Mouse (Mus musculus) limb, embryonic 15.5 days (tissue): ENCODE data around the gene Ssmem1. TPM values are rescaled to one million over a fixed set of nuclear protein-coding genes. Genes with fewer than 3 reads are reported as not detected.

Experiments
- ATAC-seq: fragments of 200-750 bp; cut with Nextera tagmentation; 2 replicates; pipeline ENCODE4 v1.8.0; 2017; ENCODE audit warnings: low read depth, moderate TSS enrichment; ENCODE audit not compliant: insufficient number of reproducible peaks, low FRiP score, low TSS enrichment
- H3K27ac ChIP-seq: fragments of 300-500 bp; sonication (generic); 2 replicates; pipeline ENCODE4 v1.5.1; 2015; ENCODE audit warnings: moderate library complexity, mild to moderate bottlenecking, inconsistent platforms
- H3K27me3 ChIP-seq: fragments of 300-500 bp; sonication (generic); 2 replicates; pipeline ENCODE4 v1.6.1; 2015; ENCODE audit warnings: inconsistent platforms
- H3K36me3 ChIP-seq: fragments of 300-500 bp; sonication (generic); 2 replicates; pipeline ENCODE4 v1.6.1; 2015; ENCODE audit warnings: inconsistent platforms
- H3K4me1 ChIP-seq: fragments of 300-500 bp; sonication (generic); 2 replicates; pipeline ENCODE4 v1.6.1; 2015; ENCODE audit warnings: inconsistent platforms
- H3K4me2 ChIP-seq: fragments of 300-500 bp; sonication (generic); 2 replicates; pipeline ENCODE4 v1.6.1; 2015; ENCODE audit warnings: mild to moderate bottlenecking, inconsistent platforms
- H3K4me3 ChIP-seq: fragments of 300-500 bp; sonication (generic); 2 replicates; pipeline ENCODE4 v1.5.1; 2015; ENCODE audit warnings: mild to moderate bottlenecking, inconsistent platforms
- H3K9ac ChIP-seq: fragments of 300-500 bp; sonication (generic); 2 replicates; pipeline ENCODE4 v1.6.1; 2015; ENCODE audit warnings: inconsistent platforms
- H3K9me3 ChIP-seq: fragments of 300-500 bp; sonication (generic); 2 replicates; pipeline ENCODE4 v1.6.1; 2016; ENCODE audit warnings: inconsistent platforms
- WGBS: fragments of 180-500 bp; shearing (Covaris S2); methylation state at CpG from one replicate; pipeline ENCODE4 v1.1.7; 2015; 5-methylcytosine and 5-hydroxymethylcytosine counted together
- polyA plus RNA-seq: library from polyadenylated mRNA; unstranded; fragments of >200 nt; fragmentation: Nextera tagmentation; extraction: Ambion mirVana; gene quantifications from 2 replicates; pipeline ENCODE4 v1.2.1, GENCODE M21; 2015

The Ssmem1 gene
- polyA plus RNA-seq, 1 experiment from 2014 or later = 0.14 TPM

GRCm38 (mm10) chr6:30549231-30549761 is 39.6 kb downstream of the Ssmem1 start:
- no peak overlapping the region for H3K9ac ChIP-seq
- H3K4me2 ChIP-seq = peak overlapping the region; percentile 28
- no peaks in the 10 kb centered on the region for H3K9me3 ChIP-seq
- H3K27ac ChIP-seq = peak overlapping the region; percentile 92
- 8% methylated on average over 15 of the region's 15 CpGs for WGBS
- ATAC-seq = peak; percentile 66; the same call in 1 of the 2 replicates
- no peaks in the 10 kb centered on the region for H3K27me3 ChIP-seq
- no peaks in the 10 kb centered on the region for H3K36me3 ChIP-seq
- no peak overlapping the region for H3K4me3 ChIP-seq
- peaks cover 60% of the 10 kb centered on the region for H3K4me1 ChIP-seq

GRCm38 (mm10) chr6:30550496-30551192 is 41.0 kb downstream of the Ssmem1 start:
- H3K36me3 ChIP-seq = no peaks in the 10 kb centered on the region
- H3K4me1 ChIP-seq = peaks cover 55% of the 10 kb centered on the region
- ATAC-seq = no peak
- H3K9me3 ChIP-seq = no peaks in the 10 kb centered on the region
- no peak overlapping the region for H3K4me3 ChIP-seq
- H3K27me3 ChIP-seq = no peaks in the 10 kb centered on the region
- WGBS = 67% methylated on average over 7 of the region's 7 CpGs
- H3K4me2 ChIP-seq = no peak overlapping the region
- H3K9ac ChIP-seq = no peak overlapping the region
- H3K27ac ChIP-seq = peak overlapping the region; percentile 83; the same call in 1 of the 2 replicates

- Histone ChIP-seq H3K4me1 (peaks cover 55% of the 10 kb centered on the region), H3K9me3 (no peaks in the 10 kb centered on the region), H3K4me2 (no peak overlapping the region), H3K27me3 (no peaks in the 10 kb centered on the region), H3K4me3 (no peak overlapping the region), H3K27ac (peak overlapping the region; percentile 83; the same call in 1 of the 2 replicates), H3K9ac (no peak overlapping the region), H3K36me3 (no peaks in the 10 kb centered on the region)
- ATAC-seq = no peak
Observed at GRCm38 (mm10) chr6:30551193-30551515, 41.5 kb downstream of the Ssmem1 start.

GRCm38 (mm10) chr6:30551644-30552580 is 42.3 kb downstream of the Ssmem1 start:
- H3K36me3 ChIP-seq = no peaks in the 10 kb centered on the region
- no peaks in the 10 kb centered on the region for H3K9me3 ChIP-seq
- ATAC-seq = no peak
- H3K27me3 ChIP-seq = no peaks in the 10 kb centered on the region
- H3K4me2 ChIP-seq = peak overlapping the region; percentile 14; the same call in 1 of the 2 replicates
- H3K9ac ChIP-seq = no peak overlapping the region
- H3K27ac ChIP-seq = peak overlapping the region; percentile 84
- H3K4me1 ChIP-seq = peaks cover 49% of the 10 kb centered on the region
- H3K4me3 ChIP-seq = no peak overlapping the region
- whole genome bisulfite sequencing = 20% methylated on average over 23 of the region's 23 CpGs

GRCm38 (mm10) chr6:30552628-30553027 is 43.0 kb downstream of the Ssmem1 start:
- Histone ChIP-seq H3K4me2 (no peak overlapping the region), H3K27ac (peak overlapping the region; percentile 84), H3K4me3 (no peak overlapping the region), H3K27me3 (no peaks in the 10 kb centered on the region), H3K9ac (no peak overlapping the region), H3K4me1 (peaks cover 44% of the 10 kb centered on the region), H3K36me3 (no peaks in the 10 kb centered on the region), H3K9me3 (no peaks in the 10 kb centered on the region)
- no peak for ATAC-seq
- WGBS = 30% methylated on average over 6 of the region's 6 CpGs

GRCm38 (mm10) chr6:30553381-30554010 is 43.8 kb downstream of the Ssmem1 start:
- no peak for ATAC-seq
- Histone ChIP-seq H3K4me3 (no peak overlapping the region), H3K27ac (peak overlapping the region; percentile 75), H3K9ac (no peak overlapping the region), H3K4me1 (peaks cover 36% of the 10 kb centered on the region), H3K9me3 (no peaks in the 10 kb centered on the region), H3K4me2 (no peak overlapping the region), H3K27me3 (no peaks in the 10 kb centered on the region), H3K36me3 (no peaks in the 10 kb centered on the region)
- 58% methylated on average over 7 of the region's 7 CpGs for WGBS

- WGBS = 50% methylated on average over 5 of the region's 5 CpGs
- no peak overlapping the region for H3K4me3 ChIP-seq
- H3K27ac ChIP-seq = peak overlapping the region; percentile 75
- ATAC-seq = no peak
- H3K9me3 ChIP-seq = no peaks in the 10 kb centered on the region
- H3K9ac ChIP-seq = no peak overlapping the region
- no peaks in the 10 kb centered on the region for H3K27me3 ChIP-seq
- H3K4me1 ChIP-seq = peaks cover 33% of the 10 kb centered on the region
- H3K4me2 ChIP-seq = no peak overlapping the region
- no peaks in the 10 kb centered on the region for H3K36me3 ChIP-seq
Observed at GRCm38 (mm10) chr6:30554092-30554491, 44.4 kb downstream of the Ssmem1 start.

GRCm38 (mm10) chr6:30554621-30555170 is 45.0 kb downstream of the Ssmem1 start:
- H3K36me3 ChIP-seq = no peaks in the 10 kb centered on the region
- H3K9ac ChIP-seq = no peak overlapping the region
- no peaks in the 10 kb centered on the region for H3K9me3 ChIP-seq
- H3K27me3 ChIP-seq = no peaks in the 10 kb centered on the region
- no peak overlapping the region for H3K27ac ChIP-seq
- WGBS = 77% methylated on average over 5 of the region's 5 CpGs
- H3K4me3 ChIP-seq = no peak overlapping the region
- no peak for ATAC-seq
- peaks cover 27% of the 10 kb centered on the region for H3K4me1 ChIP-seq
- H3K4me2 ChIP-seq = no peak overlapping the region

GRCm38 (mm10) chr6:30556080-30556479 is 46.4 kb downstream of the Ssmem1 start:
- 18% methylated on average over 7 of the region's 9 CpGs for WGBS
- Histone ChIP-seq H3K9ac (no peak overlapping the region), H3K4me1 (peaks cover 23% of the 10 kb centered on the region), H3K9me3 (no peaks in the 10 kb centered on the region), H3K36me3 (no peaks in the 10 kb centered on the region), H3K27me3 (no peaks in the 10 kb centered on the region), H3K27ac (no peak overlapping the region), H3K4me3 (no peak overlapping the region), H3K4me2 (no peak overlapping the region)
- ATAC-seq = peak; percentile 68; the same call in 1 of the 2 replicates

GRCm38 (mm10) chr6:30559726-30560125 is 50.1 kb downstream of the Ssmem1 start:
- WGBS = 74% methylated on average over 1 of the region's 1 CpGs
- Histone ChIP-seq H3K4me1 (no peaks in the 10 kb centered on the region), H3K36me3 (no peaks in the 10 kb centered on the region), H3K27me3 (no peaks in the 10 kb centered on the region), H3K4me2 (no peak overlapping the region), H3K9ac (no peak overlapping the region), H3K27ac (no peak overlapping the region), H3K9me3 (no peaks in the 10 kb centered on the region), H3K4me3 (no peak overlapping the region)
- ATAC-seq = no peak

- no peak overlapping the region for H3K9ac ChIP-seq
- H3K27ac ChIP-seq = no peak overlapping the region
- H3K36me3 ChIP-seq = no peaks in the 10 kb centered on the region
- no peaks in the 10 kb centered on the region for H3K9me3 ChIP-seq
- ATAC-seq = no peak
- no peak overlapping the region for H3K4me2 ChIP-seq
- no peaks in the 10 kb centered on the region for H3K27me3 ChIP-seq
- no peaks in the 10 kb centered on the region for H3K4me1 ChIP-seq
- 58% methylated on average over 4 of the region's 4 CpGs for WGBS
- H3K4me3 ChIP-seq = no peak overlapping the region
Observed at GRCm38 (mm10) chr6:30562132-30562531, 52.5 kb downstream of the Ssmem1 start.
